Mouse (Mus musculus) lung, postnatal 25 days (tissue): ENCODE results near the gene Lnx1.

Experiments
- DNase-seq: peaks from one replicate; pipeline ENCODE4 v3.0.0; 2022; ENCODE audit warnings: low spot score

Lnx1 gene

DNA sequence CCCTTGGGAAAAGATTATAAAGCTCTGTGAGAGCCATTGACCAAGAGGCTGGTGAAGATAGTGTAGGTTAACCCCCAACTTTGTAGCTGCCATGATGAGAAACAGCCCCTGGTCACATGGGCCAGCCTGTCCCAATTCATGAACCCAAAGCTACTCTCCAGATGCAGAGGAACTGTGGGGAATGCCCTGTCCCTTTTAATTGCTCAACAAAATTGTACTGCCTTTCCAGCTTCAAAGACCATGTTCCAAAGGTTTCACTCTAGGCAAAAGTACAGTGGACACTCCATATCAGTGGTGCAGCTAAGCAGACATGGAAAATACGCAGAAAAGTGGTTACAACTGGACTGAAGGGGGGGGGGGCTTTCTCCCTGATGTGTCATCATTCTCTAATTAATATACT is 53.6 kb downstream of the Lnx1 start:
- no peak for DNase-seq

DNA sequence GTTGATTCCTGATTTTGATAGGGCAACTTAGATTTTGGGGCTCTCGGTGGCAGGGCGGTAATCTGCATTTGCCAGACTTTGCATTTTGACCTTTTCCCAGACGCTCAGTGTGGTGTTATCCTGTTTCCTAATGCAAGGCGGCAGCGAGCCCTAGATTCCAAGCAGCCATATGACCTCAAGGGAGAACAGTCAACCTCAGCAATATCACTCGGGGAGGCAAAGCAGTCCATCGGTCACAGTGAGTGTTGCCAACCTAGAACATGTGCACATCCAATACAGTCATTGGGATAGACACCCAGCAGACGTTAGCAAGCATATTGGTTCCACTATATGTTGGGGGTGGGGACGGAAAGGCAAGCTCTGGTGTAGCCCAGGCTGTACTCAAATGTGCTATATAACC is 54.5 kb downstream of the Lnx1 start:
- DNase-seq: no peak

DNA sequence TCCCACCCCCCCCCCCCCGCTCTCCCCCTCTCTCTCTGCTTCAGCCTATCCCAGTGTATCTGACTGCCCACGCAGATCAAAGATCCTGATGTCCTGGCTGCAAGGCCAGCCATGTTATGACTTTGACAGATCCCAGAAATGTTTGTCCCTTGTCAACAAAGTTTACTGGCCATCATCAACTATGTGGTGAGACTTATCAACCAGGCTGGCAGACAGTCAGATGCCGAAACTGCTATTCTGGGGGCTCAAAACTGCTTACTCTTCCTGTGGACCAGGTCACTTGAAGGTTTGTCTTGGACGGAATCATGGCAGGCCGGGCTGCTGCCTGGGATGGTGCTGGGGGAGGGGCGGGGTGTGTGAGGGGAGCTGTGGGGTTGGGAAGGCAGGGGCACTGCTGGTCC is 55.1 kb downstream of the Lnx1 start:
- DNase-seq: no peak

DNA sequence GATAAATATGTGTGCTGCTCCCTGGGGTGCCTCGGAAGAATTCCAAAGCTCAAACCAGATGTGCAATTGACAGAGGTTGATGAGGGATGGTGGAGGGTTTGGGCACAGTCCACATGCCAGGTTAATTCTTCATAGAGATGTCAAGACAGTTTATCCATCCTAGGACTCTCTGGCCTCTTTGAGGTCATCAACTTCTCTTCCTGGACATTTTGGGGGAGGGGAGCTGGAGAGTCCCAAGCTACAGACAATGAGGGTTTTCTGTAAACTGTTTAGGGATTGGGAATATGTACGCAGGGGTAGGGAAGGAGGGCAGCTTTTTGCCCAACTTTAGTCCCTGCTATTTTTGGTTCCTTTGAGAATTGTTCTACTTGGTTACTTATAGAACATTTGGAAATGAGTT is 60.4 kb downstream of the Lnx1 start:
- no peak for DNase-seq

DNA sequence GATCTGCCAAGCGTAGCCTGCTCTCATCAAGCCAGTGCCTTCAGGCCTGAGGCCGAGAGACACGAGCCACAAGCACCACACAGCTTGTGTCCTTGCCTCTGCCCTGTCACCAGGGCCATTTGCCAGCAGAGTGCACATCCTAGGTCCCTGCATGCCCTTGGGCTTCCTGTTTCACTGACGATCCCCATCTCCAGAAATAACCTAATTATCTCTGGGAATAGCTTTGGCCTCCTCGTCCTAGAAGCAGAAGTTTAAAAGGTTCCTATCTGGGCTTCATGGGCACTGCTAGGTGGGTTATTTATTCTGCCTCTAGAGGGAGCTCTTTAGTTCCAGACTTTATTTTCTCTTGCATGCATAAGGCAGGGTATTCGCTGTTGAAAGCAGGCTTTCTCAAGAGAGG is 61.7 kb downstream of the Lnx1 start:
- peak; percentile 66 for DNase-seq

DNA sequence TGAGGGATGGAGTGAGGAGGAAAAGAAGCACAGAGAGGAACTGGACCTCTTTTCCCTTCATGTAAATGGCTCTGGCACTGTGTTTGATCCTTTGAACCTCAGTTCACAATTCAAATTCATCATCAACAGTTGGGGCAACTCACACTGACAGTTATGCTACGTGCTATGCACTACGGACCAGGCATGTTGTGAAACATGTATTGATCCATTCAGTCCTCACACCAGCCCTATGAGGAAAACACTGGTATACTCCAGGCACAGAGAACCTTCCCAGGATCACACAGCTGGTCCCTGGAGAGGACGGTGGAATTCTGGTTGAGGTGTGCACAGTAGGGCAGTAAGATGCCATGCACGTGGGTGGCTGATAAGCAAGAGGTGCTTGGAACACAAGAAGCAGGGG is 62.2 kb downstream of the Lnx1 start:
- DNase-seq: no peak

DNA sequence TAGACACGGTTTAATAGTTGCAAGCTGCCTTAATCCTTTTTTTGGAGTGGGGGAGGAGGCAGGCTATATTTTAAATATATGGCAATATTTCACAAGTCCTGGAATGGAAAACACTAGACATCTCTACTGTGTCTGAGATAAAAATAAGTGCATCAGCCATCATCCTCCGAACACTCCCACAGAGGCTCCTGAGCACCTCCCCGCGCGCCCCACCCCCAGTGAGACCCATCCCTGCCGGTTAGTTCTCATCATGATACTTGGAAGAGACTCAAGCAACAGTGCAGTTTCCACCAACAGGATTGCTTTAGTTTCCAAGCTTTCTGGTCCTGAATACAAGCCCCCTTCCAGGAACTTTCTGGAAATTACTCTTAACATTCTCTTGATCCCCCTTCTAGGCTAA is 63.2 kb downstream of the Lnx1 start:
- no peak for DNase-seq

DNA sequence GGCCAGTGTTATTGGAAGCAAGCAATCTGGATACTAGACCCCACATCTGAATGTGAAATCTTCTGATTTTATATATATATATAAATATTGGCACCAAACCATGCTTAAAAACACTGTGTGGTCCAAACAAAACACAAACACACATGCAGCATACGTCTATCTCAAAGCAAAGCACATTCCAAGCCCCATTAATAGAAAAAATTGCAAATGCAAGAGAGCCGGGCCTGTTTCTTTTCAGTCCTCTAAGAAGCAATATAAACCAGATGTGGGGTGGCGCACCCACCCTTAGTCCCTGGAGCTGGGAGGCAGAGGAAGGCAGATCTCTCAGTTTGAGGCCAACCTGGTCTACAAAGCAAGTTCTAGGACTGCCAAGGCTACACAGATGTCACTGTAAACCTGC is 68.3 kb downstream of the Lnx1 start:
- DNase-seq: no peak

DNA sequence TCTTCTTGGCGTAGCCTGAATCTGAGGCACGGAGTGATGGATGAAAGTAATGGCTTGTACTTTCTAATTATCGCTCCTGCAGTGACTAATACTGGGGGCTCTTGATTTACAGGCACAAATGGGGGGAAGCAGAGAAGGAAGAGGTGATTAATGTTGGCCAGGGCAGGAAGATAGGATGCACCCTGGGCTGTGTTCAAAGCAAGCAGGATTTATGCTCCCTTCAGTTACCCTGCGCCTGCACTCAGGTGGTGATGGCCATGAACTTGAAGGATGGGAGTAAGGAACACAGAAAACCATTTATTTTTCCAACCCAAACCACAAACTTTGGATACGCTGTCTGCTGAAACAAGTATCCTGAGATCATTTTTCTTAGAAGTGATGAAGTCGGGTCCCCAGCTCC is 69.3 kb downstream of the Lnx1 start:
- DNase-seq: no peak

DNA sequence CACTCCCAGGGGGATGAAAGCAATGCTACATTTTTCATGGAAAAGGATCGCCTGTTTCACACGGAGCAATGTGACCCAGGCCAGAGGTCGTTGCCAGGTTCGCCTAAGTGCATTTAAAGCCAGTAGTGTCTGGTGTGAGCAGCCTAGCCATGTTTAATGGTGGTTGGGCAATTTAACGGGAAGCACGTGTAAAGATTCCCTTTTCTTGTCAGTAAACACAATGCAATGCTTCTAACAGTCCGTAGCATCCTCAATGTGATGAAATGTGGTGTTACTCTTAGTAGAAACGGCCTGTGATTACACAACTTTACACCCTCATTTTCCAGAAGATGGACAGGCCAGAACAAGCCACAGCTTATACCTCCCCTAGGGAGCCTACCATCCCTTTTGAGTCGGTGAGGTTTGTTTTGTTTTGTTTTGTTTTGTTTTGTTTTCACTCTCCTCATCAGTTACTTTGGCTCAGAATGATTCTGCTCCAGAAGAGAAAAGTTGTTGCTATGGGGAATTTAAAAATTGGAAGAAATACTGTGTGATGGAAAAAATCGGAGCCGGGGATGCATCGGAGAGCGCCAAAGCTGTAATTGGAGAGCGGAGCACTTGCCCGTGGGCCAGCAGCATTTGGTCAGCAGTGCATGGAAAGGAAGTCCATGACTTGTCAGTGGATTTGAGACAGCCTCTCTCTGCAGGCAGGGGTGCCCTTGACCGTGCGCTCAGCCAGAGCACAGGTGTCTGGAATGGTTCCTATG is 70.2 kb downstream of the Lnx1 start:
- no peak for DNase-seq

DNA sequence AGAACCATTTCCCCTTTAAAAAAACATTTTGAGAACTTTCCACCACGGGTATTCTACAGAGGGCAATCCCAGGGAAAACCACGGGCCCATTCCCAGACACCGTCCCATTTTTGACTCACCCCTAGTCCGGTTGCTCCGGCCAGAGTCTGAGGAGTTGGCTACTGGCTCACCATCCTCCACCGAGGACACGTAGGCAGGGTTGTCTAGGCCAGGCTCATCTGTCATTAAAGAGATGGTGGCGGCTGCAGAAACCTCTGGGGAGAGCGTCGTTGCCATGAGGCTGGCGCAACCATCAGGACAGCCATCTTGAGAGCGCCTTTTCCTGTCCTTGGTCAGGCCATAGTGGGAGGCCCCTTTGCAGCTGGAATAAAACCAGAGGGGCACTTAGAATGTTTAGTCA is 74.7 kb downstream of the Lnx1 start:
- no peak for DNase-seq

DNA sequence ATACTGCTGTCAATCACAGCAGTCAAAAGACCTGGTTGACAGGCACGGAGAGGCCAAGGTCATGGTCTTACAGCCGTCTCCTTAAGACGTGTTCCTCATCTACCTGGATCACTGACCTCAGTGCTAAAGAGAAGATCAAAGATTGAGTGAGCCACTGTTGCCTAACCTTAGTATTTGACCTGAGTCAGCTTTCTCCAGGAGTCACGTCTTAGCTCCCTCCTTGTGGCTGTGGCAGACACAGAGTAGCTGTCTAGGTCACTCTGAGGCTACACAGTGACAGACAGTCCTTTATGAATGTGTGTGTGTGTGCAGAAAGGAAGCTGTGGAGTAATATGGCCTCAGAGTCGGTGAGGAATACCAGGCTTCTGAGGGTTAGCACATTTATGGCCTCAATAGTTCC is 78.3 kb downstream of the Lnx1 start:
- DNase-seq: no peak

DNA sequence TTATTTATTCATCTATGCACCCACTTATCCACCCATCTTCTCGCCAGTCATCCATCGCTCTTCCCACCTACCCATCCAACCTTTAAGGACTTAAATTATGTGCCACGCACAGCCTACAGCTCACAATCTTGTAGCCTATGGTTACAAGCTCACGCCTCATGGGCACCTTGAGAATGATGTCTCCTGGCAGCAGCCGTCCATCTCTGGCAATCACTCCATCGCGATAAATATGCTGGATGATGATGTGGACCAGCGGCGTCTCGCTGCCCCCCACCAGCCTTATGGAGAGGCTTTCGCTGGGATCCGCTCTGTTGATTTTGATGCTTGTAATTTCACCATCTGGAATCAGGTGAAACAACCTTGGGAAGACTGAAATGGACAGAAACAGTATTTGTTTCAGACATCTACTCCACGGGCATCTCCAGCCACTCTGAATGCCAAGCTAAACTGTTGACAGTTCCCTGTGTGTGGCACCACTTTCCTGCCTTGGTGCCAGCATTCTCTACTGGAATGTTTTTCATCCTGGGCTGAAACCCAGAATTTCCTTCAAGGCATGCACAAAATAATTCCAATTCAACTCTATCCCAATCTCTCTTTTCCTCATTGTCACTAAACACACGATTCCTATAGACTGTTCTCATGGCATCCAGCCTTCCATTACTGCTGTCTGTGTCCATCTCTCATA is 79.3 kb downstream of the Lnx1 start:
- DNase-seq: no peak

DNA sequence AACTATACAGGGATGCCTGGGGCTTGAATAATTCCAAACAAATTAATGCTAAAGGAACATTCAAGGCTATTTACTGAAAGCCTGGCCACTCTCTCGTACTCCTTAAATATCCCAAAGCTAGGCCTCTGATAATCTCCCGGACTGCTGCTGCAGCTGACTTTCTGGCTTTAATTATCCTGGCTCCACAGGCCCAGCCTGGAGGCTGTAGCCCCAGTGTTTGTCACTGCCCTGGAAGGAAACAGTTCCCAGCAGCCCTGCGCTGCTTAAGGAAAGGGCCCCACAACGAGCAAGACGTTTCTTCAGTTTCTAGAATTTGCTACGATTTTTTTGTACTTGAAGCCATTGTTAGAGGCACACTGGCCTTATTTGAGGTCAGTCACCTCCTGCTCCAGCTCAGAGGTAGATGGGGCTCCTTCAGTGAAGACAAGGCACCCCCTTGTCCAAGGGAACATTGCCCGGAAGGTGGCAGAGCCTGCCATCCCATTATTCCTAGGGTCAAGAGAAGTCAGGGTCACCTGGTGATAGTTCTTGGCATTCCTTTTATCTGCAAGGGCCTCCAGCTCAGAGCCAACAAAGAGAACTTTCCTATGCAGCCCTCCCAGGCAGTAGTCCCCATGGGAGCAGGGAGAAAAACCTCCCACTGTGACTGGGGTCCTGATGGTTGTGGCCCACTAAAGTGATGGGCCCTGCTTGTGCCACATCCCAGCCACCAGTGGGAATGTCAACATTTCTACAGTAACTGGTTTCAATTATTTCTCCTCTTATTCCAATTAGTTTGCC is 80.8 kb downstream of the Lnx1 start:
- DNase-seq: no peak

DNA sequence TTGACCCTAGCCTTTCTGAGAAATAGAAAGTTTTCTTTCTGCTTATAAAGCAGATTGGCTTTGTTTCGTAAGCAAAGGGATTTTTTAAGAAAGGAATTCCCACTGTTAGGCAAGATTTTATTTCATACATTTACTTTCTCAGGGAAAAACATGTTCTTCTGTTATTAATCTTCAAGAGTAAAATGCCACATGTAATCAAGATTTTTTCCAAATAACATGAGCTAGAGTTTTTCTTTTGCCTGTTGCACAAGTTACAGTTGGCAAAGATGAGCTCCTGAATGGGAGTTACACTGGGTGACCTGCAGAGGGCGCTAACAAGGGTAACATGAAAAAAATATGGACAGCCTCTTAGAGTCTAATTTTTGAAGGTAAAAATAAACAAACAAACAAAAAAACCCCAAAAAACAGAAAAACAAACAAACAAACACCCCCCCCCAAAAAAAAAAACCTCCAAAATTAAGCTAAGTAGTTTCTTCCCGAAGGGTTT is 84.1 kb downstream of the Lnx1 start:
- DNase-seq: peak; percentile 45

DNA sequence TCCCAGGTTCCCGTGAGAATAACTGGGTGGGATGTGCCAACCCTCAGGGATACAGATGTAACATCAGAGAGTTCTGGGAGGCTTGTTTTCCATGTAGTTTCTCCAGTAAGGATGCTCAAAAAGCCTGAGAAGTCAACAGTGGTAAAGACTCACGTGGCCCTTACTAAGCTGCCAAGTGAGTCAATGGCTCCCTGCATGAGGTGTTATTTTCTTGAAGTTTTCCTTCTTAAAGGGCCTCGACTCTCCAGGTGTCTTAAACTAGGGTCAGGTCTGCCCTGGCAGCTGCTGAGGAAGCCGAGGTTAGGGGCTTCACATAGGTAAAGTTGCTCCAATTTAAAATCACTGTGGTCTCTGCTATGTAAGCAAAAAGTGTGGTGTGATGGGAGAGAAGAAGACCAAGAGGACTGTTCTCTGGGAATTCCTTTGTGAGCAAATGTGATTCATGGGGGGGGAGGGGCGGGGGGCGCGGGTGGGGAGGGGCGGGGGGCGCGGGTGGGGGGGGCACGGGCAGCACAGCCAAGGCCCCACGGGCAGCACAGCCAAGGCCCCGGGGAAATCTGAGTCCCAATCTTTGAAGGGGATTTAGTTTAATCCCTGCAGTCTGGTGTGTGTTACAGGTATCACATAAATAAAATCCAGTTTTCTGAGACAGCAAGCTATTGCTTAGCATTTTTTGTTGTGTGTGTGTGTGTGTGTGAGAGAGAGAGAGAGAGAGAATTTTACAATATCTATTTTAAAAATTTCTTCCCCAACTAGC is 84.7 kb downstream of the Lnx1 start:
- DNase-seq: no peak

DNA sequence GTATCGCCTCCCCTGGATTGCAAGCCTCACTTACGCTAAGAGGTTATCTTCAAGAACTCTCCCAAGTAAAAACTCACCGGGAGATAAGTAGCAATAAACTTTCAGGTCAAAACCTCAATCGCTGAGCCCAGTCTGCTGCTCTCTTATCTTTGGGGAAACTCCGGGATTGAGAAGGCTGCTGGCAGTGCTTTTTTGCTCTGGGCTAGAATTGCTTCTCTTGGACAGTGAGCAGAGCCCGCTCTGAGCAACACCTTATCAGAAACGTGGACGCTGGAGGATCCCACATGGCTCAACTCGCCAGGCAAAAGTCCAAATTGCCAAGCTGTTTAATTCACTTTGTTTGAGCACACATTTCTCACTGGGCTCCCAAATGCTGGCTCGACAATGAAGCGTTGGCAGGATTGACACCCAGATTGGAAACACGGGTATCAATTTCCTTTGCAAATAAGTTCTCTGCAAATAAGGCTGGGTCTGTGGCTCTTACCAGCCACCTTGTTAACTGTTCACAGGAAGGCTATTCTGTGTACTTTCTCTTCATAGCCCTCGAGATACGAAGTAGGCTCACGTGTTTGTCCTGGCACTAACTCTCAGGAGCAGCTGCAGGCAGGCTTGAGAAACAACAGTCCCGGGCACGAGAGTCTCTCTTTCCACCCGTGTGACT is 89.1 kb downstream of the Lnx1 start:
- peak; percentile 80 for DNase-seq

DNA sequence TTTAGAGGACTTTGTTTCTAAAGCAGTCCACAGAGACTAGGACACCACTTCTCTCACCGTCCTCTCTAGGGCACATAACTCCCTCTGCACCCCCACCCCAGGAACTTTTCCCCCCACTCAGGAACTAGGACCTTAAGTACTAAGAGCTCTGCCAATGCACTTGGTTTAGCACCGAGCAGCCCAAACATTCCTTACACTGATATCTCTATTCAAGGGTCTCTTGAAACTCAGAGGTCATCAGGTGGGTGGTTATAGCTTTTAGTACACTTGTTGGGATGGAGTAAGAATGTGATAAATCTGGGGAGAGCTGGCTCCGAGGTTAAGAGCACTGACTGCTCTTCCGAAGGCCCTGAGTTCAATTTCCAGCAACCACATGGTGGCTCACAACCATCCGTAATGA is 90.0 kb downstream of the Lnx1 start:
- DNase-seq: peak; percentile 13

DNA sequence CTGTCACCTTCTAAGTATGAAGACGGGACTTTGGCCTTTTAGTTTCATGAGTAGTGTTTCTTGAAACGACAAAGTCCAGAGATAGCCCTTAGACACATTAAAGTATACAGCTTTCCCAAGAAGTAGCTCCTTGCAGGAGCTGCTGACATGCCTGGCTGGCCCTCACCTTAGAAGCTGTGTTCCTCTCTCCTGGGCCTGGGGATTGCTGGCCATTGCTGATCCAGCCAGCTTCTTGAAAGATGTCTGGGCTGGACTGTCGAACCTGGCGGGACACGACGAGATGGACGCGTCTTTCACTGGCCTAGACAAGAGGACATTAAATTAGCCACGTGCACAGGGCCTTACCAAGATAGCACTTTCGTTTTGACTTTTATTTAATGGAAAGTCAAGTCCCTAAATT is 92.2 kb downstream of the Lnx1 start:
- no peak for DNase-seq

DNA sequence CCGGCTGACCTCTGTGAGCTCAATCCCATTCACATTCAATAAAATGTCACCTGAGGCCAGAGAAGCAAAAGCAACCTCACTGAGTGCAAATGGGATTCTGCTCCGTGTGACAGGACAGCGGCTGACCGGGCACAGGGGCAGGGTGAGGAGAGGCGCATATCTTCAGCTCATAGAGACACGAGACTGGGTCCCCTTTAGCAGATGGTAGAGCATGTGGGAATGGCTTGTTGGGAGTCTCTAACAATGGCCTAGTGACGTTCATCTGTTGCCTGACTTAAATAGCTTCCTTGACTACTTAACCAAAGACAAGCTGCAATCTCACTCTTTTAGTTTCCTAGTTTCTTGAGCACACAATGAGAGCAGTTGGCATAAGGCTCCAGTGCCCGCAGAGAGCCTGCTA is 96.5 kb downstream of the Lnx1 start:
- no peak for DNase-seq

DNA sequence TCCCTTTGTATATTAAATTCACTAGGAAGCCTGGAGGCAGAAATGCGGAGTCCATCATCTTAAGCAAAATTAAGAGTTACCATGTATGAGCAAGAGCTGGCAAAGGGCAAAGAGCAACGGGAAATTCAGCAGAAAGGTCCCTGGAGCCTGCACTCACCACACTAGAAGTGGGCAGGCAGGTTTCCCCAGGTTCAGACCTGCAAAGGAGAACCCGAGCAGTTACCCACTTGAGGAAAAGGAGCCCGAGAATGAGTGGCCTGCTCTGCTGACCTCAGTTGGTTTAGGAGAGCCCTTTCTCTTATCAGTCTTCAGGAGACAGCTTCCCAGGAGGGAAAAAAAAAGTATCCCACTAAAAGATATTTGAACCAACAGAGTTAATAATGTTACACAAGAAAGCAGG is 99.4 kb downstream of the Lnx1 start:
- DNase-seq: peak; percentile 63

DNA sequence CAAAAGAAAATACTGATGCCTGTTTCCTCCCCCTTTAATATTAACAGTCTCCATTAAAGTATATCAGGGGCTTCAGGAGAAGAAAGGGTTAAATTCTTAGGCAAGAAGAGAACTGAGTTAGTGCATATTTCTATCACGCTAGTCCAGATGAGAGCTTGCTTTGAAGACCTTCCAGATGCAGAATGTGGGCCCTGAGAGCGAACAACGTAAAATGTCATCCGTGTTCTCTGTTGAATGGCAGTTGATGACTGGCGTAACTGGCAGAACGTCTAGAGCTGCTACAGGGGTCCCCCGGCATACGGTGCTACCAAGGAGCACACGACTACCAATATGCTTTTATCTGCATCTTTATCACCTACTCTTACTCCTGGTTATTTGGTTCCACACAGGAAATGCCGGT is 100.3 kb downstream of the Lnx1 start:
- DNase-seq: no peak
